Mouse (Mus musculus) natural killer cell, adult 2 months (primary cell): ENCODE data around the gene Acvrl1.

Experiments used
- DNase-seq, 2 experiments: peaks; one replicate each; pipeline ENCODE4 v3.0.0; 2022; ENCODE audit warnings: low spot score in 2 of 2

Acvrl1 gene

GRCm38 (mm10) chr15:101142672-101143071, 14.3 kb downstream of the Acvrl1 start:
- DNase-seq: no peak

GRCm38 (mm10) chr15:101143494-101143893, 15.2 kb downstream of the Acvrl1 start:
- DNase-seq: no peak

GRCm38 (mm10) chr15:101144176-101144575, 15.9 kb downstream of the Acvrl1 start:
- DNase-seq: no peak

GRCm38 (mm10) chr15:101144779-101145178, 16.5 kb downstream of the Acvrl1 start:
- DNase-seq: no peak

GRCm38 (mm10) chr15:101145424-101146099, 17.2 kb downstream of the Acvrl1 start:
- peak; percentile 71 to 86 for DNase-seq

GRCm38 (mm10) chr15:101146100-101146965, 18.0 kb downstream of the Acvrl1 start:
- no peak for DNase-seq

- DNase-seq: peak in 1 of 2 experiments; percentile 37
These were observed 19.0 kb downstream of the Acvrl1 start for GRCm38 (mm10) chr15:101147115-101147909.

GRCm38 (mm10) chr15:101147910-101148273, 19.6 kb downstream of the Acvrl1 start:
- DNase-seq: no peak

- DNase-seq: no peak
These were observed 20.3 kb downstream of the Acvrl1 start for GRCm38 (mm10) chr15:101148604-101149003.

GRCm38 (mm10) chr15:101151409-101152261, 23.3 kb downstream of the Acvrl1 start:
- DNase-seq: no peak

- no peak for DNase-seq
These were observed 26.6 kb downstream of the Acvrl1 start for GRCm38 (mm10) chr15:101154700-101155616.

GRCm38 (mm10) chr15:101160128-101160527, 31.8 kb downstream of the Acvrl1 start:
- no peak for DNase-seq

- no peak for DNase-seq
These were observed 32.3 kb downstream of the Acvrl1 start for GRCm38 (mm10) chr15:101160591-101160990.

GRCm38 (mm10) chr15:101161534-101161933, 33.2 kb downstream of the Acvrl1 start:
- DNase-seq: no peak

GRCm38 (mm10) chr15:101163056-101163458, 34.7 kb downstream of the Acvrl1 start:
- no peak for DNase-seq

GRCm38 (mm10) chr15:101163854-101164253, 35.5 kb downstream of the Acvrl1 start:
- no peak for DNase-seq

GRCm38 (mm10) chr15:101164291-101164690, 36.0 kb downstream of the Acvrl1 start:
- no peak for DNase-seq

- no peak for DNase-seq
These were observed 37.5 kb downstream of the Acvrl1 start for GRCm38 (mm10) chr15:101165658-101166437.

GRCm38 (mm10) chr15:101167553-101167952, 39.2 kb downstream of the Acvrl1 start:
- DNase-seq: no peak
